Mouse (Mus musculus) small intestine, adult 2 months (tissue): Measurements from ENCODE around the gene Rab3il1. TPM values are rescaled to one million over a fixed set of nuclear protein-coding genes. Genes with fewer than 3 reads are reported as not detected.

ENCODE experiments used
- H3K27ac ChIP-seq: fragments of 200-500 bp; 2 replicates; pipeline ENCODE4 v1.5.1; 2012; ENCODE audit warnings: low read depth, low read length, control low read depth, inconsistent platforms; ENCODE audit not compliant: insufficient read depth
- H3K27me3 ChIP-seq: fragments of 200-500 bp; 2 replicates; pipeline ENCODE4 v1.6.1; 2012; ENCODE audit warnings: mild to moderate bottlenecking, moderate library complexity, low read length, inconsistent platforms; ENCODE audit not compliant: control insufficient read depth, insufficient read depth
- H3K36me3 ChIP-seq: fragments of 200-500 bp; 2 replicates; pipeline ENCODE4 v1.6.1; 2012; ENCODE audit warnings: mild to moderate bottlenecking, low read length, control low read depth, inconsistent platforms; ENCODE audit not compliant: control insufficient read depth, insufficient read depth
- H3K4me1 ChIP-seq: fragments of 200-500 bp; 2 replicates; pipeline ENCODE4 v1.6.1; 2012; ENCODE audit warnings: low read length, inconsistent platforms, mixed read lengths; ENCODE audit not compliant: control insufficient read depth, insufficient read depth, insufficient read length
- H3K4me3 ChIP-seq: fragments of 200-500 bp; 2 replicates; pipeline ENCODE4 v1.5.1; 2012; ENCODE audit warnings: low read depth, mild to moderate bottlenecking, control low read depth, inconsistent platforms, low read length, moderate library complexity
- CTCF ChIP-seq: fragments of 200-500 bp; IDR thresholded peaks from 2 replicates; pipeline ENCODE4 v1.5.1; 2012; ENCODE audit warnings: low read depth, mild to moderate bottlenecking, control low read depth, inconsistent platforms, low read length, moderate library complexity, mixed read lengths; ENCODE audit not compliant: insufficient replicate concordance, insufficient read length; ENCODE audit errors: extremely low read depth
- POLR2A ChIP-seq: fragments of 200-500 bp; IDR thresholded peaks from 2 replicates; pipeline ENCODE4 v1.6.1; 2012; ENCODE audit warnings: low read depth, mild to moderate bottlenecking, control low read depth, inconsistent platforms, low read length, moderate library complexity
- WGBS: fragments of 180-500 bp; shearing (Covaris S2); methylation state at CpG from one replicate; pipeline ENCODE4 v1.1.7; 2018; 5-methylcytosine and 5-hydroxymethylcytosine counted together
- polyA plus RNA-seq: library from polyadenylated mRNA; depleted of rRNA; stranded (reverse); fragments of >200 nt; gene quantifications from 2 replicates; pipeline ENCODE4 v1.2.3, GENCODE M21; 2012

Gene Rab3il1
- polyA plus RNA-seq, 1 experiment: 4.3 TPM

GRCm38 (mm10) chr19:9956624-9957388 lies 44.7 kb upstream of the Rab3il1 start:
- Histone ChIP-seq H3K36me3 (no peaks in the 10 kb centered on the region), H3K4me3 (no peak overlapping the region), H3K27ac (no peak overlapping the region), H3K4me1 (peaks cover 28% of the 10 kb centered on the region), H3K27me3 (no peaks in the 10 kb centered on the region)
- WGBS: 81% methylated on average over 4 of the region's 4 CpGs
- no peak for TF ChIP-seq CTCF
- TF ChIP-seq POLR2A: no peak

- Histone ChIP-seq H3K4me1 (peaks cover 28% of the 10 kb centered on the region), H3K27ac (no peak overlapping the region), H3K36me3 (no peaks in the 10 kb centered on the region), H3K27me3 (no peaks in the 10 kb centered on the region), H3K4me3 (no peak overlapping the region)
- 92% methylated on average over 5 of the region's 5 CpGs for WGBS
- TF ChIP-seq POLR2A (no peak), CTCF (no peak)
Measured at GRCm38 (mm10) chr19:9957965-9958364, 43.5 kb upstream of the Rab3il1 start.

DNA sequence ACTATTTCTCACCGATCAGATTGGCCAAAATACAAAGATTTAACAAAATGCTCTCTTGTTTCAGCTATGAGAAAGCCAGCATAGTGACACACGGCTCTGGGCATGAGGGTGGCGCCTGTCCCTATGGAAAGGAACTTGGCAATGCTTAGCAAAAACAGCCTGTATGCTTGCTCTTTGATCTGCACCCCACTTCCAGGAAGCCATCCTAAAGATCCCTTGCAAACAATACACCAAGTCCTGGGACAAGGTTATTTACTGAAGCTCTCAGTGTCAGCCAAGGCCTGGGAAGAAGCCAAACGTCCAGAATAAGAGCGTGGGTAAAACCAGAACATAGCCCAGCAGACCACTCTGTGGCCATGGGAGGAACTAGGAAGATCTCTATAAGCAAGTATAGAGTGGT lies 40.7 kb upstream of the Rab3il1 start:
- peaks cover 31% of the 10 kb centered on the region for H3K4me1 ChIP-seq
- H3K4me3 ChIP-seq: no peak overlapping the region
- no peaks in the 10 kb centered on the region for H3K36me3 ChIP-seq
- WGBS: 38% methylated on average over 5 of the region's 5 CpGs
- H3K27me3 ChIP-seq: no peaks in the 10 kb centered on the region
- TF ChIP-seq CTCF: no peak
- TF ChIP-seq POLR2A: no peak
- H3K27ac ChIP-seq: no peak overlapping the region

DNA sequence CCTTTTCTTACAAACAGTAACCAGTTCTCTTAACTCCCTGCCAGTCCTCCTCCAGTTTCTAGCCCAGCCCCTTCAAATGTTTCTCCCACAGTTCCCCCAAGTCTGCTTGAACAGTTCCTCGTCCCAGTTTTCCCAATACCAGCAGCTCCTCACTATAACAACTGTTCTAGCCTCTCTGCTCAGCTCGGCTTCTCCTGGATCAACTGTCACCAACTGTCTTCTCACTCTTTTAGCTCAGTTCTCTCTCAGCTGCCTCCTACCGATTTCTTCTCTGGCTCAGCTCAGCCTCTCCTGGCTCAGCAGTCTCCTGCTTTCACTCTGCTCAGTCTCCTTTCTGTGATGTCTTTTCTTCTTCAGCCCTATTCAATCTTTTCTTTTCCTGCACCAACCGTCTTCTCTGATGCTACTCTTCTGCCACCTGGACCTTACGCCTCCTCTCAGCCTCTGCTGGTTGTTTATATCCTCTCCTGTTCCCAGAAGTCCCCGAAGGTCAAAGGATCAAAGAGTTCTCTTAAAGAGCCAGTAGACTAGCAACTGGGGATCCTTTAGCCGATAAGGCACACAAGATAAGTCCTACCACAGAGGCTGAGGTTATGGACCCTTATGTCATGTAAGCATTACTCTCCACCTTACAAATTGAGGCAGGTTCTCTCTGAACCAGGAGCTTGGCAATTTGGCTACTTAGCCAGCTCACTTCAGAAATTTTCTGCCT lies 37.1 kb upstream of the Rab3il1 start:
- peaks cover 36% of the 10 kb centered on the region for H3K4me1 ChIP-seq
- no peaks in the 10 kb centered on the region for H3K27me3 ChIP-seq
- H3K4me3 ChIP-seq: peak overlapping the region; percentile 15; the same call in 1 of the 2 replicates
- 12% methylated on average over 7 of the region's 7 CpGs for WGBS
- TF ChIP-seq CTCF (no peak), POLR2A (peak; percentile 17; the same call in 1 of the 2 replicates)
- no peaks in the 10 kb centered on the region for H3K36me3 ChIP-seq
- H3K27ac ChIP-seq: peak overlapping the region; percentile 64

DNA sequence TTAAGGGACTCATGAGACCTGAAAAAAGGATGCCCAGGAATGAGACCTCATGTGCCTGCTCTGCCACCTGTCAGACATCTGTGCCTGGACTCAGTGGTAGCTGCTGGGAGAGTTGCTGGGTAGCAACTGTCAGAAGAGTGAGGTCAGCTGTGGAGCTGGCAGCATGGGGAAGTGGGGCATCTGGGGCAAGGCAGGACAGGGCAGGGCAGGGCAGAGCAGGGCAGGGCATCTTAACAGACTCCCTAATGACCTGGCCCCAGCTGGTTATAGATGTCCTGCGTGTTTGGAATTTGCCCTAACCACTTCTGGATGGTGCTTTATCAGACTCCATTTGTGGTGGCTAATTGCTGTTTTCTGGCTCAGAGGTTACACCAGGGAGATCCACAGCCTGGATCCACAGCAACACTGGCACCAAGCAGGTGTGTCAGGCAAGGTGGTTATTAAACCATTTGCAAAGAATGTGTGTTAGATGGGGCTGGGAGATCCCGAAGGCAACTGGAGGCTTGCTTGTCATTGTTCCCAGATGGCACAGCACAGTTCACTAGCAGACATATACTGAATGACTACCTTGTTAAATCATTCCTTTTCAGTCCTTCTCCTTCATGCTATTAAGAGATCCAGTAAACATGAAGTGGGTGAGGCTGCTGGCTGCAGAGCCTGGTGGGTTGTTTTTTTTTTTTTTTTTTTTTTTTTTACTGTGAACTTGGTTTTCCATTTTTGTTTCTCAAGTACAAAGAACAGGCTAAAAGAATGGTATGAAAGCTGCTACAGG lies 35.2 kb upstream of the Rab3il1 start:
- no peaks in the 10 kb centered on the region for H3K36me3 ChIP-seq
- H3K27ac ChIP-seq: peak overlapping the region; percentile 50
- WGBS: 26% methylated on average over 2 of the region's 2 CpGs
- H3K27me3 ChIP-seq: no peaks in the 10 kb centered on the region
- TF ChIP-seq POLR2A (no peak), CTCF (no peak)
- H3K4me1 ChIP-seq: peaks cover 25% of the 10 kb centered on the region
- no peak overlapping the region for H3K4me3 ChIP-seq

GRCm38 (mm10) chr19:9968081-9968787 lies 33.2 kb upstream of the Rab3il1 start:
- H3K27me3 ChIP-seq: no peaks in the 10 kb centered on the region
- H3K4me1 ChIP-seq: peaks cover 25% of the 10 kb centered on the region
- no peaks in the 10 kb centered on the region for H3K36me3 ChIP-seq
- H3K27ac ChIP-seq: peak overlapping the region; percentile 91
- no peak for TF ChIP-seq CTCF
- no peak for TF ChIP-seq POLR2A
- WGBS: 29% methylated on average over 10 of the region's 10 CpGs
- no peak overlapping the region for H3K4me3 ChIP-seq
